Mouse (Mus musculus): ENCODE measurements around the gene Cfap126. TPM values are rescaled to one million over a fixed set of nuclear protein-coding genes. Genes with fewer than 3 reads are reported as not detected.

Cfap126 gene
- polyA plus RNA-seq, 1 experiment from 2014 or later: 1.5 TPM

DNA sequence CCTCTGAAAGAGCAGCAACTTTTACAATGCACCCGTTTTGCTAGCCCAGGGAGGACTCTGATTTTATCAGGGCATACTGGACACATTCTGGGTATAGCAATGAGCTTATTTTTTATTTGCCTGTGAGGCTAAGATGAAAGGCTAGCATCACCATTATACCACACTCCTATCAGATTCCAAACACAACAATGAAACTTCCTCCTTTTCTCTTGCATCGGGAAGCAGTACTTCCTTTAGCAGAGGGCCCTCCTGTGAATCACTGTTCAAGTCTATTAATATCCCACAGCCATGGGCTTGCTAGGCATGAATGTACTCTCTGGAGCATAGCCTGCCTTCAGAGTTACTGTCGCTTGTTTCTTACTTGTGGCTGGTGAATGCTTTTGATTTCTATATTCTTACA, 57.4 kb downstream of the Cfap126 start:
- H3K4me2 ChIP-seq (ENCODE audit: low read length): no peak overlapping the region
- H3K9me3 ChIP-seq (ENCODE audit: control insufficient read depth, low read length): no peaks in the 10 kb centered on the region
- DNase-seq (ENCODE audit: low spot score) (no peak), ATAC-seq (replicated peaks; ENCODE audit: low FRiP score, low TSS enrichment, low read depth) (no peak)
- H3K36me3 ChIP-seq (ENCODE audit: control insufficient read depth, insufficient read depth, low read length): no peaks in the 10 kb centered on the region
- no peak overlapping the region for H3K4me3 ChIP-seq (ENCODE audit: low read depth, low read length)
- no peaks in the 10 kb centered on the region for H3K27me3 ChIP-seq (replicated peaks; ENCODE audit: control insufficient read depth, insufficient read depth, low read length)
- H3K9ac ChIP-seq (ENCODE audit: low read length): no peak overlapping the region
- H3K4me1 ChIP-seq (replicated peaks; ENCODE audit: control insufficient read depth, insufficient read depth, low read length): peaks cover 3% of the 10 kb centered on the region; the same call in 1 of the 2 replicates
- 52% methylated on average over 3 of the region's 3 CpGs for WGBS
- 0 out of 2 replicates have a peak overlapping the region, but pooled peaks have one; percentile 44 for H3K27ac ChIP-seq (ENCODE audit: low read depth)

DNA sequence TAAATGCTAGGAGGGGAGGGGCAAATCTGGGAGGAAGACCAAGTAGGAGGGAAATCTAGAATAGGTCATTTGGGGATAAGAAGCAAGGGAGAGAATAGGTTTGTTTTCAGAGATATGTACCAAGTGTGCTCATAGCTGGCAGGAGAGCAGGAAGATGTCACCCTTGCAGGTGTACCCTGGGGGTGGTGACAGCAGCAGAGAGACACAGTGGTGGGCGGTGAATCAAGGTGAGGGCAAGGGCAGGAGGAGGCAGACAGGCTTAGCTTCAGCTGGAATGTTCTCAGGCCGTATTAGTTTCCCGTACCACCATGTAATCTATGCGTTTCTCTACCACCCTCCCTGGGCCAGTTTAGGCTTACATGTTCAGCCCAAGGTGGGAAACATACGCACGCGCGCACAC, 59.1 kb downstream of the Cfap126 start:
- H3K4me2 ChIP-seq (ENCODE audit: low read length): no peak overlapping the region
- H3K27me3 ChIP-seq (replicated peaks; ENCODE audit: control insufficient read depth, insufficient read depth, low read length): no peaks in the 10 kb centered on the region
- no peak for DNase-seq (ENCODE audit: low spot score)
- 0 out of 2 replicates have a peak, but pooled peaks cover 3% of the 10 kb centered on the region for H3K4me1 ChIP-seq (replicated peaks; ENCODE audit: control insufficient read depth, insufficient read depth, low read length)
- no peak overlapping the region for H3K4me3 ChIP-seq (ENCODE audit: low read depth, low read length)
- ATAC-seq (replicated peaks; ENCODE audit: low FRiP score, low TSS enrichment, low read depth): no peak
- H3K36me3 ChIP-seq (ENCODE audit: control insufficient read depth, insufficient read depth, low read length): no peaks in the 10 kb centered on the region
- 93% methylated on average over 8 of the region's 8 CpGs for WGBS
- no peaks in the 10 kb centered on the region for H3K9me3 ChIP-seq (ENCODE audit: control insufficient read depth, low read length)
- no peak overlapping the region for H3K9ac ChIP-seq (ENCODE audit: low read length)
- no peak overlapping the region for H3K27ac ChIP-seq (ENCODE audit: low read depth)

Small RNA genes within 50 kb of the gene (microRNA-seq; reads per million reads assigned to microRNA genes)
- not detected for gene Gm27552
- gene Gm27844: not detected
- gene Mir6546: 3.1 reads per million, percentile 28 among the genes with 10 or more reads in this experiment

Other genes with a start within 250 kb of the Cfap126 start
- 9.7 and 11.3 TPM in 2 replicates for gene Atf6, start 246.1 kb upstream of the Cfap126 start, polyA plus RNA-seq (2014; fragmentation: Nextera tagmentation; extraction: Ambion mirVana)
- 1.1 and 1.8 TPM in 2 replicates for gene Gm26620, start 228.9 kb upstream of the Cfap126 start, polyA plus RNA-seq (2014; fragmentation: Nextera tagmentation; extraction: Ambion mirVana)
- gene Dusp12, start 228.4 kb upstream of the Cfap126 start, polyA plus RNA-seq (2014; fragmentation: Nextera tagmentation; extraction: Ambion mirVana): 52.7 and 53.5 TPM in 2 replicates
- gene Fcrlb, start 201.0 kb upstream of the Cfap126 start, polyA plus RNA-seq (2014; fragmentation: Nextera tagmentation; extraction: Ambion mirVana): not detected in 2 replicates
- not detected in 2 replicates for gene Fcrla, start 186.3 kb upstream of the Cfap126 start, polyA plus RNA-seq (2014; fragmentation: Nextera tagmentation; extraction: Ambion mirVana)
- gene Fcgr2b, start 137.4 kb upstream of the Cfap126 start, polyA plus RNA-seq (2014; fragmentation: Nextera tagmentation; extraction: Ambion mirVana): 1.1 and 1.2 TPM in 2 replicates
- 1.0 and 1.1 TPM in 2 replicates for gene Fcgr4, start 95.0 kb upstream of the Cfap126 start, polyA plus RNA-seq (2014; fragmentation: Nextera tagmentation; extraction: Ambion mirVana)
- gene Fcgr3, start 49.0 kb upstream of the Cfap126 start, polyA plus RNA-seq (2014; fragmentation: Nextera tagmentation; extraction: Ambion mirVana): 10.7 and 12.7 TPM in 2 replicates
- 341 and 347 TPM in 2 replicates for gene Sdhc, start 36.7 kb downstream of the Cfap126 start, polyA plus RNA-seq (2014; fragmentation: Nextera tagmentation; extraction: Ambion mirVana)
- gene Mpz, start 36.8 kb downstream of the Cfap126 start, polyA plus RNA-seq (2014; fragmentation: Nextera tagmentation; extraction: Ambion mirVana): 0.48 and 0.49 TPM in 2 replicates
- gene Pcp4l1, start 82.3 kb downstream of the Cfap126 start, polyA plus RNA-seq (2014; fragmentation: Nextera tagmentation; extraction: Ambion mirVana): 21.9 and 29.2 TPM in 2 replicates
- gene Nr1i3, start 100.1 kb downstream of the Cfap126 start, polyA plus RNA-seq (2014; fragmentation: Nextera tagmentation; extraction: Ambion mirVana): 0.55 and 1.7 TPM in 2 replicates
- 27.2 and 31.5 TPM in 2 replicates for gene Tomm40l, start 108.6 kb downstream of the Cfap126 start, polyA plus RNA-seq (2014; fragmentation: Nextera tagmentation; extraction: Ambion mirVana)
- 2.5 and 5.2 TPM in 2 replicates for gene Apoa2, start 111.1 kb downstream of the Cfap126 start, polyA plus RNA-seq (2014; fragmentation: Nextera tagmentation; extraction: Ambion mirVana)
- 47.0 and 55.3 TPM in 2 replicates for gene Fcer1g, start 120.4 kb downstream of the Cfap126 start, polyA plus RNA-seq (2014; fragmentation: Nextera tagmentation; extraction: Ambion mirVana)
- gene Adamts4, start 136.5 kb downstream of the Cfap126 start, polyA plus RNA-seq (2014; fragmentation: Nextera tagmentation; extraction: Ambion mirVana): 5.0 and 6.1 TPM in 2 replicates
- gene Ndufs2, start 137.5 kb downstream of the Cfap126 start, polyA plus RNA-seq (2014; fragmentation: Nextera tagmentation; extraction: Ambion mirVana): 247 and 258 TPM in 2 replicates
- gene B4galt3, start 156.4 kb downstream of the Cfap126 start, polyA plus RNA-seq (2014; fragmentation: Nextera tagmentation; extraction: Ambion mirVana): 65.5 and 68.4 TPM in 2 replicates
- 48.6 and 51.5 TPM in 2 replicates for gene Ppox, start 167.3 kb downstream of the Cfap126 start, polyA plus RNA-seq (2014; fragmentation: Nextera tagmentation; extraction: Ambion mirVana)
- 63.0 and 68.1 TPM in 2 replicates for gene Usp21, start 174.1 kb downstream of the Cfap126 start, polyA plus RNA-seq (2014; fragmentation: Nextera tagmentation; extraction: Ambion mirVana)
- gene Ufc1, start 181.1 kb downstream of the Cfap126 start, polyA plus RNA-seq (2014; fragmentation: Nextera tagmentation; extraction: Ambion mirVana): 105 and 114 TPM in 2 replicates
- gene Dedd, start 215.2 kb downstream of the Cfap126 start, polyA plus RNA-seq (2014; fragmentation: Nextera tagmentation; extraction: Ambion mirVana): 43.8 and 51.1 TPM in 2 replicates
- gene Nit1, start 231.7 kb downstream of the Cfap126 start, polyA plus RNA-seq (2014; fragmentation: Nextera tagmentation; extraction: Ambion mirVana): 31.1 and 34.6 TPM in 2 replicates
- 48.2 and 51.4 TPM in 2 replicates for gene Pfdn2, start 231.8 kb downstream of the Cfap126 start, polyA plus RNA-seq (2014; fragmentation: Nextera tagmentation; extraction: Ambion mirVana)
- gene Klhdc9, start 246.9 kb downstream of the Cfap126 start, polyA plus RNA-seq (2014; fragmentation: Nextera tagmentation; extraction: Ambion mirVana): 1.5 and 1.7 TPM in 2 replicates